Mouse (Mus musculus): ENCODE measurements around the gene Gusb. TPM values are rescaled to one million over a fixed set of nuclear protein-coding genes. Genes with fewer than 3 reads are reported as not detected.

Gusb gene
- total and polyA plus RNA-seq, 2 experiments from 2014 or later: 27.8 to 31.4 TPM

DNA sequence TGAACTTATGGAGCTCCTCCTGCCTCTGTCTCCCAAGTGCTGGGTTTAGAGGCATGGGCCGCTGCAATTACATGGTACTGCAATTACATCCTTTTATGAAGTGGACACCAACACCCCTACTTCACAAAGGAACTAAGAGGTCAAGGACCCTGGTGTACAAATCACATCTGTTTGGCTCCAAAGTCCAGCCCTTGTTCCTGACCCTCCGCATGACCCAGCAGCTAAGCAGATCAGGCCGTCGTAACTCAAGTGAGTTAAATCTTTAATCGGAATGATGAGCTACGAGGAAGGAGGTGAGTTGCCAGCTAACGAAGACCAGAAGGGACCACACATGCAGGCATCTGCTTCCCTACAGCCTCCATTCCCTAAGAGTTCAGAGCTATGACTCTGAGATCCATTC is 19.5 kb upstream of the Gusb start:
- Histone ChIP-seq H3K36me3 (replicated peaks; ENCODE audit: control insufficient read depth, insufficient read depth, low read length) (no peaks in the 10 kb centered on the region), H3K4me1 (ENCODE audit: control insufficient read depth, insufficient read depth) (no peaks in the 10 kb centered on the region), H3K9me3 (replicated peaks; ENCODE audit: control insufficient read depth, low read length) (no peaks in the 10 kb centered on the region), H3K9ac (replicated peaks; ENCODE audit: low read depth, low read length) (no peak overlapping the region), H3K27me3 (ENCODE audit: control insufficient read depth, insufficient read depth, low read length) (no peaks in the 10 kb centered on the region), H3K27ac (ENCODE audit: low read depth) (no peak overlapping the region), H3K4me3 (ENCODE audit: low read depth, low read length) (no peak overlapping the region), H3K4me2 (ENCODE audit: low read depth, low read length) (no peak overlapping the region)
- TF ChIP-seq CTCF (IDR thresholded peaks at IDR 0.05; ENCODE audit: low read depth) (no peak), EP300 (IDR thresholded peaks at IDR 0.05; ENCODE audit: low read depth) (no peak)
- ATAC-seq (ENCODE audit: insufficient read depth, low read depth): no peak
- 85% methylated on average over 7 of the region's 7 CpGs for WGBS
- no peak for DNase-seq (ENCODE audit: low spot score)

DNA sequence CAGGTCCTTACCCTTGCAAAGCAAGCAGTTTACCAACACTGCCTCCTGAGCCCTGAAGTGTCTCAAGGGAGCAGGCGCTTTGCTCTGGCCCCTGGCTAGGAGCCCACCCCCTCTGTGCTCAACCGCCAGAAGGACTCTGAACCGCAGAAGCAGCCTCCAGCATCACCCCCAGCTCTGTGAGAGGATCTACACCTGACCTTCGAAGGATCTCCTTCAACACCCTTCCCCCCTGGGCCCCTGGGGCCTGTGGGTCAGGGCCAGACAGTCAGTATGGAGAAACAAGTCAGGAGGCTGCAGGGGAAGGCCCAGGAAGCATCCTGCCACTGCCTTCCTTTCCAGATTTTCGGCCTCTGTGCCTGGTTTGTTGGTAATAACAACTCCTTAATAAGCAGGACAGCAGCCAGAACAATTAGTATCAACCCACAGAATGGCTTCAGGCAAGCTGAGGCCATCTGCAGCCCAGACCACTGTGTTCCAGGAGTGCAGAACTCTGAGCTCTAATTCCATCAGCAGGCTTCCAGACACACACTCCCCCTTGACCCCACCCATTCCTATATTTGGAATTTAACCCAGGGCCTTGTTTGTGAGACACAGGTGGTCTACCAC is 18.6 kb upstream of the Gusb start:
- Histone ChIP-seq H3K27ac (ENCODE audit: low read depth) (no peak overlapping the region), H3K27me3 (ENCODE audit: control insufficient read depth, insufficient read depth, low read length) (no peaks in the 10 kb centered on the region), H3K36me3 (replicated peaks; ENCODE audit: control insufficient read depth, insufficient read depth, low read length) (no peaks in the 10 kb centered on the region), H3K4me3 (ENCODE audit: low read depth, low read length) (no peak overlapping the region), H3K9me3 (replicated peaks; ENCODE audit: control insufficient read depth, low read length) (no peaks in the 10 kb centered on the region), H3K4me2 (ENCODE audit: low read depth, low read length) (no peak overlapping the region), H3K4me1 (ENCODE audit: control insufficient read depth, insufficient read depth) (no peaks in the 10 kb centered on the region), H3K9ac (replicated peaks; ENCODE audit: low read depth, low read length) (no peak overlapping the region)
- WGBS: 69% methylated on average over 5 of the region's 5 CpGs
- DNase-seq (ENCODE audit: low spot score): no peak
- ATAC-seq (ENCODE audit: insufficient read depth, low read depth): no peak
- no peak for TF ChIP-seq EP300 (IDR thresholded peaks at IDR 0.05; ENCODE audit: low read depth)
- no peak for TF ChIP-seq CTCF (IDR thresholded peaks at IDR 0.05; ENCODE audit: low read depth)

GRCm38 (mm10) chr5:130019461-130019860 is 16.6 kb upstream of the Gusb start:
- DNase-seq (ENCODE audit: low spot score) (no peak), ATAC-seq (ENCODE audit: insufficient read depth, low read depth) (no peak)
- no peaks in the 10 kb centered on the region for H3K27me3 ChIP-seq (ENCODE audit: control insufficient read depth, insufficient read depth, low read length)
- no peaks in the 10 kb centered on the region for H3K4me1 ChIP-seq (ENCODE audit: control insufficient read depth, insufficient read depth)
- H3K36me3 ChIP-seq (replicated peaks; ENCODE audit: control insufficient read depth, insufficient read depth, low read length): peaks cover 15% of the 10 kb centered on the region
- no peak overlapping the region for H3K4me3 ChIP-seq (ENCODE audit: low read depth, low read length)
- WGBS: 55% methylated on average over 8 of the region's 8 CpGs
- H3K4me2 ChIP-seq (ENCODE audit: low read depth, low read length): no peak overlapping the region
- TF ChIP-seq CTCF (IDR thresholded peaks at IDR 0.05; ENCODE audit: low read depth) (no peak), EP300 (IDR thresholded peaks at IDR 0.05; ENCODE audit: low read depth) (no peak)
- no peaks in the 10 kb centered on the region for H3K9me3 ChIP-seq (replicated peaks; ENCODE audit: control insufficient read depth, low read length)
- no peak overlapping the region for H3K27ac ChIP-seq (ENCODE audit: low read depth)
- no peak overlapping the region for H3K9ac ChIP-seq (replicated peaks; ENCODE audit: low read depth, low read length)

DNA sequence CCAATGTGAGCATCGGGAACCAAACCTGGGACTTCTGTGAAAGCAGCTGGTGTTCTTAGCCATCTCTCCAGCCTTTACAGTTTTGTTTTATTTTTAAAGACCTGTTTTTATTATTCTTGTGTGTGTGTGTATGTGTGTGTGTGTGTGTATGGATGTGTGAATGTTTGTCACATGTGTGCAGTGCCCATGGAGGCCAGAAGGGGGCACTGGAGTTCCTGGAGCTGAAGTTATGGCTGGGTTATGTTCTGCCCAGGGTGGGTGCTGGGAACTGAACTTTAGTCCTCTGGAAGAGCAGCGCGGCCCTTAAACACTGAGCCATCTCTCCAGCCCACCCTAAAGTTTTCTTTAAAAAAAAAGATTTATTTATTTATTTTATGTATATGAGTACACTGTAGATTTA is 12.3 kb upstream of the Gusb start:
- Histone ChIP-seq H3K9me3 (replicated peaks; ENCODE audit: control insufficient read depth, low read length) (peaks cover 8% of the 10 kb centered on the region; the same call in 1 of the 2 replicates), H3K9ac (replicated peaks; ENCODE audit: low read depth, low read length) (no peak overlapping the region), H3K4me3 (ENCODE audit: low read depth, low read length) (no peak overlapping the region), H3K27me3 (ENCODE audit: control insufficient read depth, insufficient read depth, low read length) (no peaks in the 10 kb centered on the region), H3K27ac (ENCODE audit: low read depth) (no peak overlapping the region), H3K4me2 (ENCODE audit: low read depth, low read length) (no peak overlapping the region), H3K36me3 (replicated peaks; ENCODE audit: control insufficient read depth, insufficient read depth, low read length) (peaks cover 34% of the 10 kb centered on the region), H3K4me1 (ENCODE audit: control insufficient read depth, insufficient read depth) (no peaks in the 10 kb centered on the region)
- DNase-seq (ENCODE audit: low spot score): no peak
- WGBS: 98% methylated on average over 3 of the region's 3 CpGs
- no peak for ATAC-seq (ENCODE audit: insufficient read depth, low read depth)
- TF ChIP-seq EP300 (IDR thresholded peaks at IDR 0.05; ENCODE audit: low read depth) (no peak), CTCF (IDR thresholded peaks at IDR 0.05; ENCODE audit: low read depth) (no peak)

- no peak for DNase-seq (ENCODE audit: low spot score)
- Histone ChIP-seq H3K9me3 (replicated peaks; ENCODE audit: control insufficient read depth, low read length) (peaks cover 8% of the 10 kb centered on the region; the same call in 1 of the 2 replicates), H3K4me1 (ENCODE audit: control insufficient read depth, insufficient read depth) (no peaks in the 10 kb centered on the region), H3K36me3 (replicated peaks; ENCODE audit: control insufficient read depth, insufficient read depth, low read length) (peaks cover 30% of the 10 kb centered on the region), H3K4me3 (ENCODE audit: low read depth, low read length) (no peak overlapping the region), H3K9ac (replicated peaks; ENCODE audit: low read depth, low read length) (no peak overlapping the region), H3K4me2 (ENCODE audit: low read depth, low read length) (no peak overlapping the region), H3K27me3 (ENCODE audit: control insufficient read depth, insufficient read depth, low read length) (no peaks in the 10 kb centered on the region), H3K27ac (ENCODE audit: low read depth) (no peak overlapping the region)
- ATAC-seq (ENCODE audit: insufficient read depth, low read depth): no peak
- WGBS: 92% methylated on average over 5 of the region's 5 CpGs
- TF ChIP-seq EP300 (IDR thresholded peaks at IDR 0.05; ENCODE audit: low read depth): no peak
- no peak; the same call in 1 of the 2 replicates for TF ChIP-seq CTCF (IDR thresholded peaks at IDR 0.05; ENCODE audit: low read depth)
Observed at GRCm38 (mm10) chr5:130010961-130011360, 8.1 kb upstream of the Gusb start.

GRCm38 (mm10) chr5:130009784-130010183 is 6.9 kb upstream of the Gusb start:
- Histone ChIP-seq H3K9ac (replicated peaks; ENCODE audit: low read depth, low read length) (no peak overlapping the region), H3K9me3 (replicated peaks; ENCODE audit: control insufficient read depth, low read length) (peaks cover 8% of the 10 kb centered on the region; the same call in 1 of the 2 replicates), H3K4me2 (ENCODE audit: low read depth, low read length) (no peak overlapping the region), H3K4me3 (ENCODE audit: low read depth, low read length) (no peak overlapping the region), H3K27ac (ENCODE audit: low read depth) (no peak overlapping the region), H3K4me1 (ENCODE audit: control insufficient read depth, insufficient read depth) (no peaks in the 10 kb centered on the region), H3K36me3 (replicated peaks; ENCODE audit: control insufficient read depth, insufficient read depth, low read length) (peaks cover 21% of the 10 kb centered on the region), H3K27me3 (ENCODE audit: control insufficient read depth, insufficient read depth, low read length) (no peaks in the 10 kb centered on the region)
- DNase-seq (ENCODE audit: low spot score): no peak
- WGBS: 93% methylated on average over 4 of the region's 4 CpGs
- ATAC-seq (ENCODE audit: insufficient read depth, low read depth): no peak
- no peak for TF ChIP-seq CTCF (IDR thresholded peaks at IDR 0.05; ENCODE audit: low read depth)
- no peak for TF ChIP-seq EP300 (IDR thresholded peaks at IDR 0.05; ENCODE audit: low read depth)

Measured in heart, postnatal 0 days (tissue).